Mouse (Mus musculus): ENCODE measurements around the gene Susd6.
A peak's percentile ranks its signal among the peaks of the same experiment; 100 is the strongest.
"Not testable (repeated sequence)": the region's sequence is repeated elsewhere in the genome, so short reads cannot be mapped to it uniquely, and the experiment has no call there.

Gene Susd6

DNA sequence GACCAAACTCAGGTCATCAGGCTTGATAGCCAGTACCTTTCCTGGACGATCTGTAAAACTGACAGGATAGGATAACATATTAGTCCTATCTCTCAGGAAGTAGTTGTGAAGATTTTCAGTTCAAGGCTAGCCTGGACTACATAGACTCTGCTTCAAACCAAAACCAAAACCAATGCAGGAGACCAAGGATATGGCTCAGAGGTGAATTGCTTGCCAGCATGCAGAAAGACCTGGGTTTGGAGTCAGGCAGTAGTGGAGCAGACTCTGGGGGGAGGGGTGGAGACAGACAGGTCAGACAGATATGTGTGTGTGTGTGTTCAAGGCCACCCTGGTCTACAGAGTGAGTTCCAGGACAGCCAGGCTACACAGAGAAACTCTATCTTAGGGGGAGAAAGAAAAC, 3.7 kb upstream of the Susd6 start:
- no peak for DNase-seq

DNA sequence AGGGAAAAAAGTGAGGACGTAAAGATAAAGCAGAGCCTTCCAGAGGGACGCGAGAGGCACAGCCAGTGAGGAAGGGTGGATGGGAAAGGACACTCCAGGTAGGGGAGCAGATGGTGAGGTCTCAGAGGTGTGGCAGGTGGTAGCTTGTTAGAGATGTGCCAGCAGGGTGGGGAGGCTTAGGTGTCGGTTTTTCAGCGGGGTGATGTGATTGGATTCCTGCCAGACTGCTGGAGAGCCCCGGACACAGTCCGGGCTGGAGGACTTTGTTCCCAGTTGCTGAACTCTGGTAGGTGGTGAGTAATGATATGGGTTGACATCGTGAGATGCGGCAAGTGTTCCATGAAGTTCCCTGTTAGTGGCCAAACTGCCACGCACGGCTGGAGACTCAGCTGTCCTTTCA, 2.7 kb upstream of the Susd6 start:
- peak; percentile 77 to 86 for DNase-seq

DNA sequence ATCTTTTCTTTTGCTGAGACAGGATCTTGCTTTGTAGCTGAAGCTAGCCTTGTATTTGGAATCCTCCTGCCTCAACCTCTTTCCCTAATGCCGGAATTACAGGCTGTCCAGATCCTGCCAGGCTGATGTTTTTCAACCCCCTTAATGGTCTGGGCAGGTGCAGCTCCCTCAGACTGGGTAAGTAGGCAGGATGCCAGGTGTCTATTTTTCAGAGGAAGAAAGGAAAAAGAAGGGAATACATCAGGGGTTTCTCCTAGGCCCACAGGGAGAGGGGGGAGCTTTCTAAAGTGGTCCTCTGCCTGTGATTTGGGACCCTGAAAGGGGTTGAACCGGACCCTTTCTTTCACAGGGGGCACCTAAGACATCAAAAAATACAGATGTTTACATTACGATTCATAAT, 2.1 kb upstream of the Susd6 start:
- peak in 1 of 2 experiments; percentile 16 for DNase-seq

DNA sequence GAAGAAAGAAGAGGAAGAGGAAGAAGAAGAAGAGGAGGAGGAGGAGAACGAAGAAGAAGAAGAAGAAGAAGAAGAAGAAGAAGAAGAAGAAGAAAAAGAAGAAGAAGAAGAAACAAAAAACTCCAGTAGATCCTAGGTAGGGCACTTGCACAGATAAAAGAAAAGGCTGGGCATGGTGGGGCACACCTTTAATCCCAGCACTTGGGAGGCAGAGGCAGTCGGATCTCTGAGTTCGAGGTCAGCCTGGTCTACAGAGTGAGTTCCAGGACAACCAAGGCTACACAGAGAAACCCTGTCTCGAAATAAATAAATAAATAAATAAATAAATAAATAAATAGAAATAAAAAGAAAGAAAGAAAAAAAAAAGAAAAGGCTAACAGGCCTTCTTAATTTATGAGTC, 1.0 kb upstream of the Susd6 start:
- not testable (repeated sequence) for DNase-seq

DNA sequence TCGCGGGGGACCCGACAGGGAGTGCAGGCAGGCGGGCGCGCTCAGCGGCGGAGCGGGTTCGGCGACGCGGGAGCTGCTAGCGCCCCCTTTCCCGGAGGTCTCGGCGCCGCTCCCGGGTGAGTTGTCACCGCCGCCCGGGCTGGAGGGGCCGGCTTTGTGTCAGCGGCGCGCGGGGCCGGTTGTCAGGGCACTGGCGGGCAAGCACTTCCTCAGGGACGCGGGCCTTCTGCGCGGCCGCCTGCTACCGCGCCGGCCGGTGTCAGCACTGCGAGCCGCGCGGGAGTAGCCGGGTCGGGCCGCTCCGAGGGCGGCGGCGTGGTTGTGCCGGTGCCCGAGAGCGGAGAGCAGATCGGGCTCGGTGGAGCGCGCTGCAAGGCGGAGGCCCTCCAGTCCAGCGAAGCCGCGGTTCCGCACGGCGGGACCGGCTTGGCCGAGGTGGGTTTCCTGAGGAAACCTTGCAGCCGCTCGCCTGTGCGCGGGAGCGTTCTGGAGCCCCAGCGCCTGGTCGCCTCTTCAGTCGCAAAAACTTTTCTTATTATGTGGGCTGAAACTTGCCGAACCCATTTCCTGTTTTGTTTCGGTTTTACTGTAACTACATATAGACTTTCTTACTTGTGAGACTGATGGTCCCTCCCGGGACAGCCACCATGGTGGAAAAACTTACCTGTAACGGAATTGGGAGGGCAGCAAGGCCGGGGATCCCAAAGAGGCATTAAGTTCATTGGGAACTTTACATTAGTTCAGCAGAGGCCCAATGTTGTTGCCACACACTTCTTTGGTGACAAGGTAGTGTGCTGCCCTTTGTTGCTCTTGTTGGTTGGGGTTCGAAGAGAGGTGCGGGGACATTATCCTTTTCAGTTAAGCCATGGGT, 625 bp downstream of the Susd6 start:
- no peak for DNase-seq

DNA sequence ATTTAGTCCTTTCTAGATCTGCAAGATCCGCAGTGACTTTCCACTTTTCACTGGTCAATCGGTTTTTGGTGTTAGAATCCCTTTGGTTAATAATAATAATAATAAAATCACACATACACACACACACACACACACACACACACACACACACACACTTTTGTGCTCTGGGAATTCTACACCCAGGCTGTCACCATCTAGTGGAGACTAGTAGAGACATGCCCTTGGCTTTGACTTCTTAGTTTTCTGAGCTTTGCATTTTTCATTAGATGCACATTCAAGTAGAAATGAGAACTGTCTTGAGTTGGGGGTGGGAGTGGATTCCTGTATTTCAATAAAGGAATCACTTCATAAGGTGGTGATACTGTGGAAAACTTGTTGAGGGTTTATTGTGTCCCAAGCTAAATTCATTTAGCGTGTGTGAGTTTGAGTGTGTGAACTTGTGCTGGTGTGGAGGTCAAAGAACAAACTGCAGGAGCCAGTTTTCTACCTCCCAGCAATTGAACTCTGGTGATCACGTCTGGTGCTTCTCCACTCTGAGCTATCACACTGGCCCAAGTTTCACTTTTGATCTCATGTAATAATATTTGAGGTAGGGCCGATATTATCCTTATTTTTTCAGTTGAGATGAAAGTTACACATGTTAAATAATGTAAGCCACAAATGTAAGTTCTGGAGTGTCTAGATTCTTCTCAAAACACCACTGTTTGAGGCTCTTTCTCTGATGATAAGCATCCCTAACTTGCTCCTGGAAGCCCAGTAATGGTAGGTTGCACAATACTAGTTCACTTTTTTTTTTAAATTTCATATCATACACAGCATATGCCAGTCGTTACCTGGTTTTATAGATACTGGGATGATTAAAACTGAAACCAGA, 1.5 kb downstream of the Susd6 start:
- peak; percentile 53 to 62 for DNase-seq

DNA sequence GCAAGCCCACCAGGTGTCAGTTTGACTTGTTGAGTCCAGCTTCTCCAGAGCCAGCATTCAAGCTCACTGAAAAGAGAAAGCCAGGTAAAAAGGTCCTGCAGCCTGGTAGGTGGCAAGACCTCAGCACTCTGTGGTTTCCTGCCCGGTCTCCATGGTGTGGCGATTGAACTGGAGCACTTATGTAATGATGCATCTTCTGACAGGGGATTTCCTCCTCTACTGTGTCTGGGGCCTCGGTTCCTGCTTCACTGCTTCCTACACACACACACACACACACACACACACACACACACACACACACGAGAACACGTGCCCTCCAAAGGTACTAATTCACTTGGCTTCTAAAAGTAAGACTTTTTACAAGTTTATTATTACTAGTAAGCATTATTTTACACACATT, 2.6 kb downstream of the Susd6 start:
- DNase-seq = peak; percentile 71 to 76

DNA sequence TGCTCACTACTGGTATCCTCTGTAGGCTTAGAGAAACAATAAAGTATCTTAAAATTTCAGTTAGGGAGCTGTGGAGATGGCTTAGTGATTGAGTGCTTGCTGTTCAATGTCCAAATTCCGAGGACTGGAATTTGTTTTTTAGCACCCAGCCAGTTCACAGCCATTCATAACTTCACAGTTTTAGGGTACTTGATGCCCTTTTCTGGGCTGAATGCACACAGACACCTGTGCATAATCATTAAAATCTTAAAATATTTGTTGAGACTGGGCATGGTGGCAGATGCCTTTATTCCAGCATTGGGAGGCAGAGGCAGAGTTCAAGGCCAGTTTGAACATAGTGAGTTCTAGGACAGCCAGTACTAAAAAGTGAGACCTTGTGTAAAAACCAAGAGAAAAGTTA, 3.2 kb downstream of the Susd6 start:
- peak in 1 of 2 experiments; percentile 22 for DNase-seq

DNA sequence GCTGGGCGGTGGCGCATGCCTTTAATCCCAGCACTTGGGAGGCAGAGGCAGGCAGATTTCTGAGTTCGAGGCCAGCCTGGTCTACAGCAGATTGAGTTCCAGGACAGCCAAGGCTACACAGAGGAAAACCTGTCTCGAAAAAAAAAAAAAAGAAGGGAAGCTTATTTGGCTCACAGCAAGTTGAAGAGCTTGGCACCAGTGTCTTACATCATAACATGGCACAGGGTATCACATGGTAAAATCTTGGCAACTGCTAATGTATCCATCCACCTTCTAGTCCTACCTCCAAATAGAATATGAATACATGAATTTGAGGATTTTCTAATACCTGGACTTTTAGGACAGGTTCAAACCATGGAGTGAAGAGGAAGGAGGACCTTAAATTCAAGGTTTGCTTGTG, 4.2 kb downstream of the Susd6 start:
- no peak for DNase-seq

DNA sequence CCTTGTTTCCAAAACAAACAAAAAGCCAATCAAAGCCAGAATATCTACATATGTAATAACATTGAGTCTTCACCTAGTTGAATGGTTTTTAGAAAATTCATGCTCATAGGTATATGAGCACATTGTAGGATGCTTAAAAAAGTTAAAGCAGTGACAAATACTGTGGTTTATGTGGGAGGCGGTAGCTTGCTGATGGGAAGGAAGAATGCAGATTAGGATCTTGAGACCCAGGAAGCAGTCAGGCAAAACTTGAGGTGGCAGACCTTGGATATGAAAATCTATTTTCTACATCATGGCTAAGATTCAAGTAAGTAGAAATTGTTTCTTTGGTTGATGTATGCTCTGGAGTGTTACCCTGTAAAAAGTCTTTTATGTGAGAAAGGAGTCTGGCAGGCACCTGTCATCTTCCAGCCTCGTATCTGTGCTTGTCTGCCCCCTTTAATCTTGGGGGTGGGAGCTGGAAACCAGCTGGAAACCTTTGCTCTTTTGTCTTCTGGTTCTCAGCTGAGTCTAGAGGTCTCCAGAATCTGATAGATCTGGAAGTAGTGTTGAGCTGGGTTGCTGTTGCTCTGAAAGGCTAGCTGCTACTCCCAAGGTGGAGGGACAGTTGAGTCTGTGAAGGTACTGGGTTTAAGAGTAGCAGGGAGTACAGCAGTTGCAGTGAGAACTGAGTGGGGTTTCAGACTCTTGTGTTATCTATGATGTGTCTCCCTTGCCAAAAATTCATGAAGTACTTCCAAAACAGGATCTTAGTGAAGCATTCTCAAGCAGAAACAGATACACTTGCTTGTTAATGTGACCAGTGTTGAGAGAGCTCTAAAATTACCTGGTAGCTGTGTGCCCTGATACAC, 4.8 kb downstream of the Susd6 start:
- no peak for DNase-seq

DNA sequence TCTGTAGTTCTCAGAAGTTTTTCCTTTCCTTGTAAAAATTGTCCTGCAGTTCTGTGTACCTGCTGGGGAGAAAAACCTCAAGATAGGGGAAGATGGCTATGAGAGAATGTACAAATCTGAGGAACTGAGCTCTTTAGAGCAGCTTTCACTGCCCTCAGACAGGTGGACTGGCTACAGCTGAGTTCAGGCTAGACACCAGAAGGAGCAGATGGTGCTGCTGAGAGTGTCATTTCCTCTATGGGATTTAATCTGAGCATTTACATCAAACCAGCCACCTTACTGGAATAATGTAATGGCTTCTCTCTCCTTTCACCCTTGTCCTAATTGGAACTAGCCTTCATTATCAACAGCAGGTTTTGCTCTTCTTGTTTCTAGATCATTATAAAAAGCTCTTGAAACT, 8.0 kb downstream of the Susd6 start:
- DNase-seq = no peak

DNA sequence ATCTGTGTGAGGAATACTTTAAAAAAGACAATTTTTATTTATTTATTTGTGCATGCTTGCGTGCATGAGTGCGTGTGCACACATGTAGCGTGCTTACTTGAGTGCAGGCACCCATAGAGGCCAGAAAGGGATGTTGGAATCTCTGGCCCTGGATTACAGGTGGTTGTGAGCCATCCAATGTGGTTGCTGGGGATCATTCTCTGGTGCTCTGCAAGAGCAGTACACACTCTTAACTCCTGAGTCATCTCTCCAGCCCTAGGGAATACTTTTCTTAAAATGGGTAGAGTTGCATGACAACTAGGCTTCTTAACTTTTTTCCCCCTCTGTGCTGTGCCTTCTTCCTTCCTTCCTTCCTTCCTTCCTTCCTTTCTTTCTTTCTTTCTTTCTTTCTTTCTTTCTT, 9.8 kb downstream of the Susd6 start:
- no peak for DNase-seq

DNA sequence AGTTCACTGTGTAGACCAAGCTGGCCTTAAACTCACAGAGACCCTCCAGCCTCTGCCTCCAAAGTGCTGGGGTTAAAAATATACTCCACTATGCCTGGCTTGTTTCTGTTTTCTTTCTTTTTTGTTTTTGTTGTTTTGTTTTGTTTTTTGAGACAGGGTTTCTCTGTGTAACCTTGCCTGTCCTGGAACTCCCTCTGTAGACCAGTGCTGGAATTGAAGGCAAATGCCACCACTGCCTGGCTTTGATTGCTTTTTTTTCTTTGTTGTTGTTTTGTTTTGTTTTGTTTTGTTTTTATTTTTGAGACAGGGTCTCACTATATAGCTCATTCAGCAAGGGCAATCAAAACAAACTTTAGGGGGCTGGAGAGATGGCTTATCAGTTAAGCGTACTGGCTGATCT, 11.1 kb downstream of the Susd6 start:
- peak in 1 of 2 experiments; percentile 25 for DNase-seq

DNA sequence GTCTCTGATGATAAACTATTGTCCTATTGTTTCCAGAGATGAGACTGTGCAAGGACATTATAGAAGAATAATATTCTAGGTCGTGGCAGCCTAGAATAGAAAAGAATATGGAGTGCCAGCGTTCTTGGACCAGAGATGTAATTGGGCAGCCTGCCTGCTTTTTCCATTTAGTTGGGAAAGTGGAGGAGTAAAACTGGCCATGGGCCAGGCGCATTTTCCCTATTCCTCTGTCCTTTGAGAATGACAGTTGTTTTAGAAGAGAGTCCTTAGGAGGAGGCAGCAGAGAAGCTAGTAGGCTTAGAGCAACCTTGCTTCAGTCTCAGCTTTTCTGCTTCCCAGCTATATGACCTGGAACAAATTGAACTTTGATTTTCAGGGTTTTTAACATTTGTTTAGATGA, 13.6 kb downstream of the Susd6 start:
- peak; percentile 69 to 76 for DNase-seq

DNA sequence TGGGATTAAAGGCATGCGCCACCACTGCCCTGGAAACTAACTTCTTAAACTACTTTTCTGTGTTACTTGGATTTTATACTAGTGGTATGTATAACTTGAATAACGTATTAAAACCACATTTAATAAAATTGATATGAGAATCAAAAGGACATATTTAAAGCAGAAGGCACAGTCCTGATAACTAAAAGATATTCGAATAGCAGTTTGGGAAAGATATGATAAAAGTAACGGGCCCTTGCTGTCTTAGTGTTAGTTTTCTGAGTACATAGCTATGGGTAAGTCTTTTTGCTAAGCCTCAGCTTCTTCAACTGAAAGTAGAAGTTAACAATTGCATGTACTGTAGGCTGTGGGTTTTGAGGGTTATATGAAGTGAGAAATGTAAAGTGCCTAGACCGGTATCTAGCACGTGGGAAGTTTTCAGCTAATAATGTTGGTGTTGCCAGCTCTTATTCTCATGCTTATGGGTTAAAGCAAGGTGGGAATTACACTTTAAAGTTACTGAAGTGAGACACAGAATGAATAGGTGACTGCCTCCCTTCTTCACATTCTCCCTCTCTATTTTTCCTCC, 14.6 kb downstream of the Susd6 start:
- no peak for DNase-seq

DNA sequence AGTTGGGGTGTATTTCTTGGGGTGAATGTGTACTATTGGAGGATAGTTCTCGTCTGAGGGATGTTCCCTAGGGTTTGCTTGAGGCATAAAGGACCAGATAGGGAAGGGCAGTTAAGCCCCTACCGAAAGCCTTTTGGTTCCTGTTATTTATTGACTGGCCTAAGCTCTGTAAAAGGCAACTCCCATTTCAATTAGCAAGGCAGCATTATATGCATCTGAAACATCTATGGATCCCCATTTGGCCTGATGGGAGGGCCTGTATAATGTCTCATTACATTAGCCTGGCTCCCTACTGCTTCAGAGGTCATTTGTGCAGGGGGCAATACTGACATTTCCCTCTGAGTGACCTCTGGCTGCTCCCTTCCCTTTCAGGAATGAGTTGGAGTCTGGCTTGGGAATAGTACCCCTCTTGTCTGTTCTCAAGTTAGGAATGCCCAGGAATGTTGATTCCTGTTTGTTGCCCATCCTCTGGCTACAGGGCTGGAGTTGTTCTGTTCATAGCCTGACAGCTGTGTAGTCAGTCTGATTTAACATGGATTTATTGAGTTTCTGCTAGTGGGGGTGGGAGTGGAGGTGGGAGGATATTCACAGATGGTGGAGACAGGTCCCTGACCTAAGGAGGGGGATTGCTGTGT, 17.3 kb downstream of the Susd6 start:
- no peak for DNase-seq

DNA sequence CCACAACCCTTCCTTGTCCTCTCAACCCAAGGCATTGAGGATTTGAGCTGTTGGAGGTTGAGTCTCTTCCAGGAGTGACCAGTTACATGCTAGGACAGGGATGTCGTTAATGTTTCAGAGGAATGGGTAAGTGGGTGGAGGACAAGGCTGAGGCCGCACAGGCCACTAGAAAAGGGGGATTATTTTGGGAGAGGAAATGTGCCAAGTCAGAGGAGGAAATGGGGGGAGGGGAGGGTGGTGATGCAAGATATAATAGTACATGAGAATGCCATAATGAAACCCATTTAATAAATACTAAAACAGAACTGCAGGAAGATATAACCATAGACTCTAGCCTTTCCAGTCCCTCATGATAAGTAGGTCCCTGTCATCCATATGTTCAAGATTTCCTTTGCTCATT, 19.7 kb downstream of the Susd6 start:
- peak in 1 of 2 experiments; percentile 24 for DNase-seq

DNA sequence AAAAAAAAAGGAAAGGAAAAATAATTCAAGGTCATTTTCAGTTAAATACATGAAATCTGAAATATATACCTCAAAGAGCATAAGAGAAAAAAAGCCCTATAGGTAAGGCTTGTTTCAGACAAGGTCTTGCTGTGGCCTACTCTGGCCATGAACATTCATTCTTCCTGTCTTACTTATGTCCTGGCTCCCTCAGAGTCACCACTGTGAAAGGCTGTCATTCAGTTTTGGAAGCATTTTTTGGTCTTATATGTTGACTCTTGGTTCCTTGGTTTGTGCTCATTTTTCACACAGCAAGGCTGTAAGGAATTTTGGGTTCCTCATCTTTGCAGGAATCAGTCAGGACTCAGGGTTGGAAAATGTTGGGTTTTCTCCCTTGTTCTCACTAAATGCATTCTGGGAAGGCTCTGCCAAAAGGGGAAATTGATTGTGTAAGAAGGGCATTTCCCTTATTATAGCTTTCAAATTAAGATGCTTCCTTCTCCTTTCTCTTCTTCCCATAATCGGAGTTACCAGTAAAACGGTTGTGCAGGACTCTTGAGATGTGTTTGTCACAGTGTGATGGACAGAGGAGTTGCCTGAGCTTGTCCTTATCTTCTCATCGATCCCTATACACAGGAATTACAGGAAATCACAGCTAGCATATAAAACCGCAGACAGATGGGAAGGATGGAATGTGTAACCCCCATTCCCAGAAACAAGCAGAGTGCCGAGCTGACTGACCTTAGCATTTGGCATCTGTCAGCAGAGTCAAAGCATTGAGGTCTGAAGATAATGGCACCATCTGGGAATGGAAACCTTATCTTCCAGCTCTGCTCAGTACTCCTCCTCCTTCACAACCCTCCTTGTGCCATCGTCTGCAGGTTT, 21.6 kb downstream of the Susd6 start:
- no peak for DNase-seq

DNA sequence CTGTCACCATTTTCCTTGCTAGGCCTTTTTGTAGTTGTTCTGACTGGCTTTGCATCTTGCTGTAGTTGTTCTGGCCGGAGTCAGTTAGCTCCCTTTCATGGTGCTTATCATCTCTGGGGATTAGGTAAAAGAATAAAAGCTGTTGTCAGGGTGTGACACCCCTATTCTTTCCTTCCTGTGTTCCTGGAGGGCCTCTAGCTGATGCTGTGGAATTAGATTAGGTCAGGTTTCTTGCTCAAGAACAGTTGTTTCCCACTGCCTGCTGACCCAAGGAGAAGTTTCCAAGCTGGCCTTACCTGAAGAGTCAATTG, 22.2 kb downstream of the Susd6 start:
- DNase-seq = no peak

DNA sequence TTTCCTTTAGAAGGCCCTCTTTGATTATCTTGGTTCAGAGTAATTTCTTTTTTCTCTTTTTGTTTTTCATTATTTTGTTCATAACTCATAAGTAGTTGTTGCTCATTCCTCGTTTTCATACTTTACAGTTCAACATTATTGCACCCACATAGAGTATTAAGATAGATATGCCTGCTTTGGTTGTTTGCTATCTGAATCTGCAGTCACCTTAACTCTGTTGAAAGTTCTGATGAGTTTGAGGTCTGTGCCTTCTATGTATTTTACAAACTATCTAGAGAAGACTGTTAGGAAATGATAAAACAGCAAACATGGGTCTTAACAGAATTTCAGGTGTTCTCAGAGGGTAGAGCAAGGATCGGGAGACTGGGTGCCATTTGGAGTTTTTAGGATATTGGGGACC, 23.1 kb downstream of the Susd6 start:
- no peak for DNase-seq

DNA sequence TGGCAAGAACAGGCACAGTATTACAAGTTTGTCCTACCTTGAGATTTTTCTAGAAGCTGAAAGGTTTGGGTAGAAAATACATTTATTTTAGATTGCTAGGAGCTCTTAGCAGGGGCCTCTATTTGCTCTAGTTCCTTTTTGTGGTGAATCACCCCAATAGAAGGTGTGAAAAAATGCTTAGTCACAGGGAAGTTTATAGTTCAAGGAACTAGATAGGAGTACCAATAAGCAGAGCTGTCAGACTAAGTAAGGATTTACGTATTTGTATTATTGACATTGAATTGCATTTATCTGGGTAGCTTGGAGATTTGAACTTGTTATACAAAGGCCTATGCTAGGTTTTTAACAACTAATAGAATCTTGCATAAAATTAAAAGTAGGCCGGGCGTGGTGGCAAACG, 23.6 kb downstream of the Susd6 start:
- no peak for DNase-seq
